Mouse (Mus musculus): Measurements from ENCODE around the gene Spin2e. TPM values are rescaled to one million over a fixed set of nuclear protein-coding genes. Genes with fewer than 3 reads are reported as not detected.
"Not testable (repeated sequence)": the region's sequence is repeated elsewhere in the genome, so short reads cannot be mapped to it uniquely, and the experiment has no call there.

Spin2e gene
- polyA plus RNA-seq (2015; fragmentation: Nextera tagmentation; extraction: Ambion mirVana) = not detected in 2 replicates

DNA sequence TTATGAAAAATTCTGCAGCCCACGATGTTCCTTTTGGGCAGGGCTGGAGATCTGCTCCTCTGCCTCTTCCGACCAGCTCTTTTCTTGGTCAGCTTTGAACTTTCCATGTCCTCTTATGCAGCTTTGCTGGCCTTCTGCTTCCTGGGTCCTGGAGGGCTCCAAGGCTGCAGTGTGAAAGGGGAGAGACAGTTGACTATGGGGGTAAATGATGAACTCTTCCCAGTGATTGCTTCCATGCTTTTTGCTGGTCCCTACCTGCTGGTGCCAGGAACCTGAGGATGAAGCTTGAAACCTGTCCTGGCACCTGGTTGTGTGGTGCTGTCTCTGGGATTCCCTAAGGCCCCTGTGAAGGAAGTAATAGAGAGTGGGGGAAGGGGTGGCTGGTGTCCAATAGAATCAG, at the start of gene Spin2e:
Gene Spin2e, minus strand, starts transcription at position 101 of the 400 bp plus-strand sequence.
- not testable (repeated sequence) for ATAC-seq; H3K4me1 ChIP-seq (replicated peaks); H3K9ac ChIP-seq (replicated peaks); H3K36me3 ChIP-seq; H3K9me3 ChIP-seq; H3K4me2 ChIP-seq (replicated peaks); H3K27me3 ChIP-seq; H3K4me3 ChIP-seq (replicated peaks); H3K27ac ChIP-seq
- 95% methylated on average over 2 of the region's 2 CpGs for WGBS

GRCm38 (mm10) chrX:31574183-31574582, 44.5 kb downstream of the Spin2e start, which contains the start of gene Gm21883:
Gene Gm21883, minus strand, starts transcription at chrX:31574283.
- H3K4me1 ChIP-seq (replicated peaks); H3K27me3 ChIP-seq; H3K27ac ChIP-seq; H3K4me2 ChIP-seq (replicated peaks); H3K9me3 ChIP-seq; ATAC-seq; H3K9ac ChIP-seq (replicated peaks); H3K4me3 ChIP-seq (replicated peaks); H3K36me3 ChIP-seq: not testable (repeated sequence)
- no CpG with 5 or more reads among the region's 1 CpGs for WGBS

Other genes with a start within 250 kb of the Spin2e start
- gene Btbd35f19, start 235.0 kb downstream of the Spin2e start, polyA plus RNA-seq (2015; fragmentation: Nextera tagmentation; extraction: Ambion mirVana) = not detected in 2 replicates
- not detected in 2 replicates for gene Gm21883, start 44.6 kb downstream of the Spin2e start, polyA plus RNA-seq (2015; fragmentation: Nextera tagmentation; extraction: Ambion mirVana)
- gene Btbd35f25, start 98.2 kb upstream of the Spin2e start, polyA plus RNA-seq (2015; fragmentation: Nextera tagmentation; extraction: Ambion mirVana) = not detected in 2 replicates

Data from midbrain, embryonic 13.5 days (tissue).